Mouse (Mus musculus) neural tube, embryonic 14.5 days (tissue): ENCODE results near the gene Pecam1. TPM values are rescaled to one million over a fixed set of nuclear protein-coding genes. Genes with fewer than 3 reads are reported as not detected.
"Not testable (repeated sequence)": the region's sequence is repeated elsewhere in the genome, so short reads cannot be mapped to it uniquely, and the experiment has no call there.

Experiments
- ATAC-seq: fragments of 200-750 bp; cut with Nextera tagmentation; 2 replicates; pipeline ENCODE4 v1.8.0; 2017; ENCODE audit warnings: low read depth, mild to moderate bottlenecking, moderate TSS enrichment, moderate library complexity
- H3K27ac ChIP-seq: fragments of 300-500 bp; sonication (generic); 2 replicates; pipeline ENCODE4 v1.5.1; 2014; ENCODE audit warnings: low read depth, mild to moderate bottlenecking, control low read depth, low read length, moderate library complexity, mixed read lengths
- H3K27me3 ChIP-seq: fragments of 300-500 bp; sonication (generic); 2 replicates; pipeline ENCODE4 v1.6.1; 2014; ENCODE audit warnings: low read length; ENCODE audit not compliant: control insufficient read depth, insufficient read depth
- H3K36me3 ChIP-seq: fragments of 300-500 bp; sonication (generic); 2 replicates; pipeline ENCODE4 v1.6.1; 2014; ENCODE audit warnings: low read length, mixed read lengths; ENCODE audit not compliant: control insufficient read depth, insufficient read depth
- H3K4me1 ChIP-seq: fragments of 300-500 bp; sonication (generic); 2 replicates; pipeline ENCODE4 v1.6.1; 2014; ENCODE audit warnings: low read length; ENCODE audit not compliant: control insufficient read depth, insufficient read depth
- H3K4me2 ChIP-seq: fragments of 300-500 bp; sonication (generic); 2 replicates; pipeline ENCODE4 v1.6.1; 2014; ENCODE audit warnings: mild to moderate bottlenecking, low read depth, low read length, control low read depth
- H3K4me3 ChIP-seq: fragments of 300-500 bp; sonication (generic); 2 replicates; pipeline ENCODE4 v1.5.1; 2014; ENCODE audit warnings: low read depth, low read length, control low read depth, mixed read lengths
- H3K9ac ChIP-seq: fragments of 300-500 bp; sonication (generic); replicated peaks from 2 replicates; pipeline ENCODE4 v1.6.1; 2014; ENCODE audit warnings: low read depth, mild to moderate bottlenecking, control low read depth, low read length, mixed read lengths
- H3K9me3 ChIP-seq: fragments of 300-500 bp; sonication (generic); 2 replicates; pipeline ENCODE4 v1.6.1; 2016; ENCODE audit warnings: low read length; ENCODE audit not compliant: control insufficient read depth
- WGBS: fragments of 180-500 bp; shearing (Covaris S2); extraction: QIAGEN DNeasy Blood & Tissue Kit; methylation state at CpG from one replicate; pipeline ENCODE4 v1.1.7; 2014; 5-methylcytosine and 5-hydroxymethylcytosine counted together
- polyA plus RNA-seq: library from polyadenylated mRNA; unstranded; fragments of >200 nt; fragmentation: Nextera tagmentation; extraction: Ambion mirVana; gene quantifications from 2 replicates; pipeline ENCODE4 v1.2.1, GENCODE M21; 2014

Pecam1 gene
- polyA plus RNA-seq, 1 experiment from 2014 or later: 9.4 TPM

GRCm38 (mm10) chr11:106625577-106625976, 124.9 kb downstream of the Pecam1 start:
- H3K27me3 ChIP-seq: no peaks in the 10 kb centered on the region
- WGBS: 74% methylated on average over 3 of the region's 3 CpGs
- no peaks in the 10 kb centered on the region for H3K36me3 ChIP-seq
- no peak overlapping the region for H3K4me2 ChIP-seq
- ATAC-seq: no peak
- no peaks in the 10 kb centered on the region for H3K9me3 ChIP-seq
- no peaks in the 10 kb centered on the region for H3K4me1 ChIP-seq
- H3K27ac ChIP-seq: no peak overlapping the region
- H3K9ac ChIP-seq: no peak overlapping the region
- H3K4me3 ChIP-seq: no peak overlapping the region

GRCm38 (mm10) chr11:106623629-106624028, 126.8 kb downstream of the Pecam1 start:
- 81% methylated on average over 2 of the region's 2 CpGs for WGBS
- Histone ChIP-seq H3K27me3 (no peaks in the 10 kb centered on the region), H3K4me3 (no peak overlapping the region), H3K4me2 (no peak overlapping the region), H3K9ac (no peak overlapping the region), H3K36me3 (no peaks in the 10 kb centered on the region), H3K9me3 (no peaks in the 10 kb centered on the region), H3K27ac (no peak overlapping the region), H3K4me1 (no peaks in the 10 kb centered on the region)
- ATAC-seq: no peak

- Histone ChIP-seq H3K4me2 (no peak overlapping the region), H3K36me3 (no peaks in the 10 kb centered on the region), H3K9ac (no peak overlapping the region), H3K27ac (no peak overlapping the region), H3K27me3 (no peaks in the 10 kb centered on the region), H3K4me3 (no peak overlapping the region), H3K9me3 (no peaks in the 10 kb centered on the region), H3K4me1 (no peaks in the 10 kb centered on the region)
- WGBS: 78% methylated on average over 8 of the region's 8 CpGs
- no peak for ATAC-seq
Measured at GRCm38 (mm10) chr11:106622056-106622455, 128.4 kb downstream of the Pecam1 start.

GRCm38 (mm10) chr11:106618768-106619167, 131.7 kb downstream of the Pecam1 start:
- not testable (repeated sequence) for H3K4me3 ChIP-seq, H3K9ac ChIP-seq, H3K9me3 ChIP-seq, H3K4me1 ChIP-seq, ATAC-seq, H3K27me3 ChIP-seq, H3K4me2 ChIP-seq, H3K27ac ChIP-seq, H3K36me3 ChIP-seq
- WGBS: 87% methylated on average over 3 of the region's 4 CpGs

- no peak overlapping the region for H3K4me2 ChIP-seq
- no peaks in the 10 kb centered on the region for H3K36me3 ChIP-seq
- no peaks in the 10 kb centered on the region for H3K9me3 ChIP-seq
- H3K27me3 ChIP-seq: no peaks in the 10 kb centered on the region
- H3K4me3 ChIP-seq: no peak overlapping the region
- peaks cover 3% of the 10 kb centered on the region; the same call in 1 of the 2 replicates for H3K4me1 ChIP-seq
- ATAC-seq: no peak
- WGBS: 87% methylated on average over 13 of the region's 13 CpGs
- H3K27ac ChIP-seq: no peak overlapping the region
- H3K9ac ChIP-seq: no peak overlapping the region
Measured at GRCm38 (mm10) chr11:106617821-106618580, 132.4 kb downstream of the Pecam1 start.

GRCm38 (mm10) chr11:106615561-106615960, 134.9 kb downstream of the Pecam1 start:
- no peak overlapping the region for H3K4me3 ChIP-seq
- WGBS: 89% methylated on average over 4 of the region's 4 CpGs
- ATAC-seq: no peak

GRCm38 (mm10) chr11:106614339-106614645, 136.1 kb downstream of the Pecam1 start:
- 90% methylated on average over 4 of the region's 4 CpGs for WGBS
- Histone ChIP-seq H3K4me3 (no peak overlapping the region), H3K4me2 (no peak overlapping the region), H3K9ac (no peak overlapping the region), H3K4me1 (peaks cover 11% of the 10 kb centered on the region), H3K9me3 (no peaks in the 10 kb centered on the region), H3K27me3 (no peaks in the 10 kb centered on the region), H3K27ac (no peak overlapping the region), H3K36me3 (no peaks in the 10 kb centered on the region)
- ATAC-seq: no peak

More at GRCm38 (mm10) chr11:106615561-106615960, 134.9 kb downstream of the Pecam1 start:
- H3K36me3 ChIP-seq: no peaks in the 10 kb centered on the region
- no peak overlapping the region for H3K4me2 ChIP-seq
- peaks cover 11% of the 10 kb centered on the region for H3K4me1 ChIP-seq
- H3K9me3 ChIP-seq: no peaks in the 10 kb centered on the region
- H3K9ac ChIP-seq: no peak overlapping the region
- no peak overlapping the region for H3K27ac ChIP-seq
- H3K27me3 ChIP-seq: no peaks in the 10 kb centered on the region

GRCm38 (mm10) chr11:106613638-106614338, 136.6 kb downstream of the Pecam1 start:
- ATAC-seq: no peak
- H3K27ac ChIP-seq: peak overlapping the region; percentile 84

GRCm38 (mm10) chr11:106612961-106613637, 137.3 kb downstream of the Pecam1 start, which contains the start of gene Tex2:
Gene Tex2 (minus strand): TSS chr11:106613423.
- peak within 1 kb of the TSS; percentile 84 for H3K4me2 ChIP-seq
- ATAC-seq: peak; percentile 98
- WGBS: under 1% methylated on average over 40 of the region's 45 CpGs
- peak within 1 kb of the TSS; percentile 84 for H3K27ac ChIP-seq
- H3K36me3 ChIP-seq: no peaks in the 10 kb centered on the region
- H3K9me3 ChIP-seq: no peaks in the 10 kb centered on the region
- H3K27me3 ChIP-seq: no peaks in the 10 kb centered on the region
- H3K9ac ChIP-seq: peak within 1 kb of the TSS; percentile 78
- H3K4me1 ChIP-seq: peaks cover 11% of the 10 kb centered on the region
- peak within 1 kb of the TSS; percentile 92 for H3K4me3 ChIP-seq

More at GRCm38 (mm10) chr11:106613638-106614338, 136.6 kb downstream of the Pecam1 start:
- H3K4me1 ChIP-seq: peaks cover 11% of the 10 kb centered on the region
- no peaks in the 10 kb centered on the region for H3K9me3 ChIP-seq
- peak overlapping the region; percentile 84 for H3K4me2 ChIP-seq
- H3K36me3 ChIP-seq: no peaks in the 10 kb centered on the region
- H3K9ac ChIP-seq: peak overlapping the region; percentile 78; the same call in 1 of the 2 replicates
- H3K4me3 ChIP-seq: peak overlapping the region; percentile 92
- 54% methylated on average over 14 of the region's 15 CpGs for WGBS
- no peaks in the 10 kb centered on the region for H3K27me3 ChIP-seq
